Mouse (Mus musculus) MN1 (cell line): ENCODE data around the gene Ccl27a.

Source experiments
- DNase-seq: peaks from one replicate; pipeline ENCODE4 v3.0.0-alpha.2; 2016; ENCODE audit warnings: low spot score

Ccl27a gene

DNA sequence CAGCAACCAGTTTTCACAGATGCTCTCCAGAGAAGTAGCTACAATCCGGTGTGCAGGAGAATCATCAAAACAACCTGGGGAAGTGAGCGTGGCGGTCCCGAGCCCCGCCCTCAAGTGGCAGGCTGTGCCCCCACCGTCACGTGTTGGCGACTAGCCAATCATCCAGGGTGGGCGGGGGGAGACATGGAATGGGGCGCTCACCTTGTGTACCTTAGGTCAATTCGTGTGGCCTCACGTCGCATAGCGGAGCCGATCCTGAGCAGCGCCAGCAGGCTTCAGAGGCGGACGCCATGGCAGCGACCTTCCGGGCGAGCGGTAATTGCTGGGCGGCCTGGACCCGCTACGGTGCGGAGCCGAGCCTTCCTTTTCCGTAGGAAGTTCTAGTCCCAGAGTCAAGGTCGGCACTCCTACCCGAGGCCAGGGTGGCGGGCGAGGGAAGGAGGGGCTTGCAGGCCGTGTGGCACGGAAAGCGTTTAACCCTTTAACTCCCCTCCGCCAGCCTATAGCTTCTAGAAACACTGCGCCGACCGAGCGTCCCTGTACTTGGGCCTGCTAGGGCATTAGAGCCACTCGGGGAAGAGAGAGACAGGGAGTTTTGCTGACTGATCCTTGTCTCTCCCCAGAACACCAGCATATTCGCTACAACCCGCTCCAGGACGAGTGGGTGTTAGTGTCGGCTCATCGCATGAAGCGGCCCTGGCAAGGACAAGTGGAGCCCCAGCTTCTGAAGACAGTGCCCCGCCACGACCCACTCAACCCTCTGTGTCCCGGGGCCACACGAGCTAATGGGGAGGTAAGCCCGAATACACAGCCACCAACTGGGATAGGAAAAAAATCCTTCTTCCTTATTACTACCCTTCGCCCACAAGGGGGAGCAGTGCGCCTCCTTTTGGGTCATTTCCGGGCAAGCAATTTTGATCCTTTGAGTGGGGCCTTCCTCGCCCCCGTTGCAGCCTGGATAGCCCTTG lies 18.4 kb downstream of the Ccl27a start, which contains the start of gene Sigmar1:
Gene Sigmar1, minus strand, starts transcription at position 820 of the 968 bp plus-strand sequence.
- DNase-seq = peak; percentile 87

- peak; percentile 66 for DNase-seq
Observed at GRCm38 (mm10) chr4:41754797-41755337, 19.2 kb downstream of the Ccl27a start, which contains the start of gene Galt. Gene Galt (plus strand): TSS chr4:41755228.

- DNase-seq = no peak
Observed at GRCm38 (mm10) chr4:41745021-41745420, 29.0 kb downstream of the Ccl27a start.

GRCm38 (mm10) chr4:41744131-41744530 lies 29.9 kb downstream of the Ccl27a start:
- DNase-seq = no peak

DNA sequence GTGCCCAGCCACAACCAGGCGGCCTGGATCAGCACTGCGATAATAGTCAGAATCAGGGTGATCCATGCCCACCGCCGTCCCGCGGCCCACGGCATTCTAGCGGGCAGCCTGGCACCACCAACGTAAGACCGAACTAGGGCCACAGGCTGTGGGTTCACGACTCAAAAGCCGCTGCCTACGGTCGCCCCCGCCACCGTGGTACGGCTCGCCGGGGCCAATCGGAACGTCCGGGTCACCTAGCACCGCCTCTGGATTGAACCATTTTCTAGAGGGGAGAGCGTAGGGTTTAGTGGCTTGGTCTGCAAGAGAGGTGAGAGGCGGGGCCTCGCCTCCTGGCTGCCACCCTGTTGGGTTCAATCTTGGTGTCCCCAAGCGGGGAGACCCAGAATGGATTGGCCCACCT lies 32.9 kb downstream of the Ccl27a start:
- peak; percentile 95 for DNase-seq

DNA sequence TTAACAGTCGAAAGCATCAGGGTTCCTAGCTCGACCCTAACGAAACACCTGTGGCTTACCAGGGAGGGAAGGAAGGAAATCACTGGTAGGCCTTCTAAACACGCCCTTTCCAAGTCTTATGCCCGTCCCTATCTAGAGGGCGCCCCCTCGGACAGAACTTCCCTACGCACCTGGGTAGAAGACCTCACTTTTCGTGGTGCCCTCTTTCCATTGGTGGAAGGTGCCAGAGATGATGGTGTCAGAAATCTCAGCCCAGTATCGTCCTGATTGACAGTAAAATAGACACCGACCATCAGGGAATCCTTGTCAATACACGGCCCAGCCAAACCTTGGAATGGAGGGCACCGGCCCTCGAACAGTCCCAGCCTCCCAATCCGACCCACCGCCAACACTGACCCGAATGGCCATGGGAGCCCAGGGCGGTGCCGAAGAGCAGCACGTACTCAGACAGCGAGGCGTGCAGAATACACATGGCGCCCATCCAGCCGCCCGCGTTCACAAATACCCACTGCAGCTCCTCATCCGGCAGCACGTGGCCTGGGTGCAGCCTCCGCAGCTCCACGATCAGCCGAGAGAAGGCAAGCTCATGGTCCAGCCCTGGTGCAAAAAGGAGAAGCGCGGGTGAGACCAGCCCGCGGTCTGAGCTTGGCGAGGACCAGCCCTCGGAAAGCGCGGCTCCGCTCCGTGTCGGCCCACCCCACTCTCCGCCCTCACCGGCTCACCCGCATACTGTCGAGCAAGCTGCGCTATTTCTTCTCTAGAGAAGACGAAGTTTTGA lies 33.5 kb downstream of the Ccl27a start:
- DNase-seq = peak; percentile 59

DNA sequence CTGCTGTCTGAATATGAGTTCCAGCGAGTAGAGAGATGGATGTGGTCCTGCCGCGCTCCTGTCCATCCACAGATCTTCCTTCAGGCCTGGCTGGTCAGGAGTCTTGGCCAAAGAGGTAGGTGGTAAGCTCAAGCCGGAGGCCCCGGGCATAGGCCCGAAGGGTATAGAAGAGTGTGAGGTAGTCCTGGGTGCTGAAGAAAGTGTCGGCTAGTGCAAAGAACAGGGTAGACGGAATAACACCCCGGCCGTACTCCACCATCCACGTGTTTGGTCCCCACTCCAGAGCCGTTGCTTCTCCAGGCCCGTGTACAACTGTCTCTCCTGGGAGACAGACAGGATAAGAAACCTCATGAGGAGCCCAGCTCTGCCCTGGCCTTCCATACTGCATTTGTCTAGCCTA lies 34.8 kb downstream of the Ccl27a start:
- DNase-seq = no peak

GRCm38 (mm10) chr4:41738256-41738603 lies 35.8 kb downstream of the Ccl27a start:
- no peak for DNase-seq

DNA sequence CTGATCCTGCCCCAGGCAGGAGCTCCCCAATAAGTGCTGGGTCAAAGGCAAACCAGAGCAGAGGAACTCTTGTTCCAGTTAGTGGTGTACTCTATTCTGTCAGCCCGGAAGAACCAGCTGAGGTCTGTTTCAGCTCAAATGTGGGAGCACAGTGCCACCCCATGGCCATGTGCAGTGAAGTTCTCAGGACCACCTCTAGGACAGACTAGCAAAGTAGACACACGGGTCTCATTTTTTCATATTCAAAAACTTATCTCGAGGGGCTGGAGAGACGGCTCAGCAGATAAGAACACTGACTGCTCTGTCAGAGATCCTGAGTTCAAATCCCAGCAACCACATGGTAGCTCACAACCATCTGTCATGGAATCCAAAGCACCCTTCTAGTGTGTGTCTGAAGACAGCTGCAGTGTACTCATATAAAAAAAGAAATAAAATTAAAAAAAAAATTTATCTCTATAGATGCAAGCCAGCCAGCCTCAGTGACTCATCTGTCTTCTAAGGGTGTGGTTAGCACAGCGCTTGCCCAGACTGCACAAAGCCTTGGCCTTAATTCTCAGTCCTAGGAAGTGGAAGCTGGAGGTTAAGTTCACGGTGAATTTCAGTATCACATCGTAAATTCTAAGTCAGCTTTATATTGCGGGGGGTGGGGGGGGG lies 36.3 kb downstream of the Ccl27a start:
- peak; percentile 78 for DNase-seq

- peak; percentile 53 for DNase-seq
Observed at GRCm38 (mm10) chr4:41731052-41731765, 42.8 kb downstream of the Ccl27a start, which contains the start of gene Arid3c. Gene Arid3c (minus strand): TSS chr4:41731142.

DNA sequence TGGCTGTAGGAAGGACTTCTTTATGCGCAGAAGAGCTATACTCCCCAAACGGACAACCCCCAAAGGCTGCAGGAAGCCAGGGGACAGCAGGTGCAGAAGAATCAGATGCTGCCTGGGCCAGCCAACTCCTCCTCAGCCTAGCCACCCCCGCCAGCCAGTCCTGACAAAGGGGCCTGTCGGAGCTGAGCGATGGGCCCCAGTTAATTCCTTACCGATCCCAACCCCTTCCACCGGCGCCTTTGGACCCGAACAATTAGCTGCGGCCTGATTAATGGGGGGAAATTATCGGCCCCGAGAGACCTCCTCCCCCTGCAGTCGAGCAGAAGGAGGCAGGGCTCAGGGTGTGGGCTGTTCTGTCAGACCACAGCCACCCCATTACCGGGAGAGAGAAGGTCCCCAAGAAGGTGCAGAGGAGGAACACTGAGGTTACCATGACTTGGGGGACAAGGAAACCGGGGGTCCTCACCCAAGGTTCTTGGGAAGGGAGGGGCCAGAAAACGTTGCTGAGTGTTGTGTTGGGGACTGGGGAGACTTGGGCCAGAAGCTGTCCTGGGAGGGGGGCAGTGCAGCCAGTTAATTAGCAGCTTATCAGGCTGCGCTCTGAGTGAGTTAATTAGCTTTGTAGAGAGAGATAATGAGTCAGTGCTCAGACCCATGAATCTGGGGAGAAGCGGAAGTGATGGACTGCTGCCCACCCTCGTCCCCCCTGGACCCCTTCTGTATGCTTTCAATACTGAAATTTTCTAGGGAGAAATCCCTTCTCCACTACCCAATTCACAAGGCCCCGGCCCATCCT lies 47.0 kb downstream of the Ccl27a start:
- no peak for DNase-seq

- peak; percentile 95 for DNase-seq
Observed at GRCm38 (mm10) chr4:41722918-41723351, 51.1 kb downstream of the Ccl27a start, which contains the start of gene Dctn3. Gene Dctn3 (minus strand): TSS chr4:41723170.
